ENCODE assay signal across 8 mouse cellular contexts in the genomic region with DNA sequence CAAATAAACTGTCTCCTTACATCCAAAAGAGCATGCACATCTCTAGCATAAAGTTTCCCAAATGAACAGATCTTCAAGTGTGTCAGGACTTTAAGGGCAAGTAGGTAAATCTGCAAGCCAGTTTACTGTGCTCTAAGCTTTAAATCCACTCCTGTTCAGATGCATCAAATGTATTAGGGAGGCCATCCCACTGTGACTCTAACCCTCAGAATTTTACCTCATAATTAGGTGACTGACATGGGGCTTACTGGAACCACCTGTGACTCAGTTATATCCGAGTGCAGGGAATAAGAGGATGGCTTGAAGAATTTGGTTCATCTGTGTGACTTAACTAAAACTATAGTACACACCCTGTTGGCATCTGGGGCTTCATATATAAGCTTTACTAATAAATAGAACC. TPM values are rescaled to one million over a fixed set of nuclear protein-coding genes. Genes with fewer than 3 reads are reported as not detected.
A peak's percentile ranks its signal among the peaks of the same experiment; 100 is the strongest.
DNase-seq lines count a peak whose midpoint lies in the region; ATAC-seq and TF ChIP-seq lines count a peak whose summit lies in the region.

No protein-coding gene starts in this region.

- no peaks in the 10 kb centered on the region for H3K9me3 ChIP-seq in lung, embryonic 14.5 days (ENCODE audit: low read depth, low read length)
- no peaks in the 10 kb centered on the region for H3K9me3 ChIP-seq in embryonic facial prominence, embryonic 13.5 days
- H3K9me3 ChIP-seq in intestine, postnatal 0 days (ENCODE audit: control insufficient read depth) = no peaks in the 10 kb centered on the region
- no peaks in the 10 kb centered on the region for H3K9me3 ChIP-seq in neural tube, embryonic 15.5 days (replicated peaks)

- peak overlapping the region; percentile 51 for H3K4me3 ChIP-seq in lung, embryonic 14.5 days (ENCODE audit: low read depth, low read length)
- peak overlapping the region; percentile 83 for H3K4me3 ChIP-seq in embryonic facial prominence, embryonic 13.5 days
- H3K4me3 ChIP-seq in intestine, postnatal 0 days (ENCODE audit: low read depth, low read length) = peak overlapping the region; percentile 88
- peak overlapping the region; percentile 75 for H3K4me3 ChIP-seq in neural tube, embryonic 15.5 days (replicated peaks)

- H3K9ac ChIP-seq in lung, embryonic 14.5 days = peak overlapping the region; percentile 67
- peak overlapping the region; percentile 93 for H3K9ac ChIP-seq in embryonic facial prominence, embryonic 13.5 days
- H3K9ac ChIP-seq in intestine, postnatal 0 days (ENCODE audit: low read depth, low read length) = peak overlapping the region; percentile 93; the same call in 1 of the 2 replicates
- peak overlapping the region; percentile 78 for H3K9ac ChIP-seq in neural tube, embryonic 15.5 days (replicated peaks)

- no peak for ATAC-seq in lung, embryonic 14.5 days (ENCODE audit: insufficient read depth)
- no peak for ATAC-seq in embryonic facial prominence, embryonic 13.5 days (ENCODE audit: insufficient number of reproducible peaks, insufficient read depth, low FRiP score, low TSS enrichment, low read depth)
- no peak for ATAC-seq in intestine, postnatal 0 days
- ATAC-seq in neural tube, embryonic 15.5 days (ENCODE audit: low FRiP score) = no peak

- no peaks in the 10 kb centered on the region for H3K27me3 ChIP-seq in lung, embryonic 14.5 days (ENCODE audit: insufficient read depth, low read length)
- no peaks in the 10 kb centered on the region for H3K27me3 ChIP-seq in embryonic facial prominence, embryonic 13.5 days
- H3K27me3 ChIP-seq in intestine, postnatal 0 days (replicated peaks; ENCODE audit: control insufficient read depth, insufficient read depth, low read length) = no peaks in the 10 kb centered on the region
- H3K27me3 ChIP-seq in neural tube, embryonic 15.5 days (replicated peaks) = no peaks in the 10 kb centered on the region

- peaks cover 40% of the 10 kb centered on the region for H3K36me3 ChIP-seq in lung, embryonic 14.5 days (ENCODE audit: insufficient read depth)
- peaks cover 37% of the 10 kb centered on the region for H3K36me3 ChIP-seq in embryonic facial prominence, embryonic 13.5 days
- peaks cover 26% of the 10 kb centered on the region for H3K36me3 ChIP-seq in intestine, postnatal 0 days (ENCODE audit: control insufficient read depth, insufficient read depth)
- peaks cover 27% of the 10 kb centered on the region for H3K36me3 ChIP-seq in neural tube, embryonic 15.5 days

- no peak for DNase-seq in lung, embryonic 14.5 days
- DNase-seq in lung, postnatal 10 days = no peak
- DNase-seq in right cerebral cortex, adult 18-20 months = no peak
- no peak for DNase-seq in left cerebral cortex, adult 18-20 months (ENCODE audit: low spot score in 2 of 2)
- DNase-seq in spleen, postnatal 14 days (ENCODE audit: low spot score in 2 of 2) = no peak

- TF ChIP-seq CTCF in lung, embryonic 14.5 days (IDR thresholded peaks at IDR 0.05; ENCODE audit: low read depth) = no peak
- TF ChIP-seq CTCF in intestine, postnatal 0 days (IDR thresholded peaks at IDR 0.05; ENCODE audit: low read depth) = no peak

- H3K4me2 ChIP-seq in lung, embryonic 14.5 days = peak overlapping the region; percentile 72
- peak overlapping the region; percentile 71 for H3K4me2 ChIP-seq in embryonic facial prominence, embryonic 13.5 days
- H3K4me2 ChIP-seq in intestine, postnatal 0 days (replicated peaks; ENCODE audit: low read depth) = peak overlapping the region; percentile 62
- H3K4me2 ChIP-seq in neural tube, embryonic 15.5 days = peak overlapping the region; percentile 63

- 19% methylated on average over 1 of the region's 1 CpGs for WGBS in lung, embryonic 14.5 days
- 20% methylated on average over 1 of the region's 1 CpGs for WGBS in embryonic facial prominence, embryonic 13.5 days
- WGBS in intestine, postnatal 0 days = 20% methylated on average over 1 of the region's 1 CpGs
- WGBS in neural tube, embryonic 15.5 days = 45% methylated on average over 1 of the region's 1 CpGs

- no peaks in the 10 kb centered on the region for H3K4me1 ChIP-seq in lung, embryonic 14.5 days (ENCODE audit: insufficient read depth)
- peaks cover 10% of the 10 kb centered on the region for H3K4me1 ChIP-seq in embryonic facial prominence, embryonic 13.5 days
- no peaks in the 10 kb centered on the region for H3K4me1 ChIP-seq in intestine, postnatal 0 days (replicated peaks; ENCODE audit: control insufficient read depth, insufficient read depth, low read length)
- H3K4me1 ChIP-seq in neural tube, embryonic 15.5 days = peaks cover 18% of the 10 kb centered on the region

- peak overlapping the region; percentile 100 for H3K27ac ChIP-seq in lung, embryonic 14.5 days (ENCODE audit: low read depth)
- H3K27ac ChIP-seq in embryonic facial prominence, embryonic 13.5 days = peak overlapping the region; percentile 100
- no peak overlapping the region for H3K27ac ChIP-seq in intestine, postnatal 0 days (ENCODE audit: low read depth, low read length)
- no peak overlapping the region for H3K27ac ChIP-seq in neural tube, embryonic 15.5 days (replicated peaks)

RNA-seq across cellular contexts. Expression of a gene that starts 0.5 kb away (rescaled TPM):
- 119 and 121 TPM in 2 replicates for polyA plus RNA-seq in lung, embryonic 14.5 days (2014; fragmentation: Nextera tagmentation; extraction: Ambion mirVana)
- polyA plus RNA-seq in embryonic facial prominence, embryonic 13.5 days (2015; fragmentation: Nextera tagmentation; extraction: Ambion mirVana) = 114 and 117 TPM in 2 replicates
- 129 and 142 TPM in 2 replicates for polyA plus RNA-seq in intestine, postnatal 0 days (2015; fragmentation: Nextera tagmentation; extraction: Ambion mirVana)
- polyA plus RNA-seq in neural tube, embryonic 15.5 days (2015; fragmentation: Nextera tagmentation; extraction: Ambion mirVana) = 60.0 and 75.9 TPM in 2 replicates
- 10 to 100 TPM; 44.4 to 44.6 TPM for total RNA-seq in left cerebral cortex, adult 18-20 months (2021)

RNA-seq across cellular contexts. Expression of a gene that starts 1.6 kb away (rescaled TPM):
- 45.9 and 47.6 TPM in 2 replicates for polyA plus RNA-seq in lung, embryonic 14.5 days (2014; fragmentation: Nextera tagmentation; extraction: Ambion mirVana)
- 43.8 and 48.7 TPM in 2 replicates for polyA plus RNA-seq in embryonic facial prominence, embryonic 13.5 days (2015; fragmentation: Nextera tagmentation; extraction: Ambion mirVana)
- polyA plus RNA-seq in intestine, postnatal 0 days (2015; fragmentation: Nextera tagmentation; extraction: Ambion mirVana) = 34.6 and 34.7 TPM in 2 replicates
- 20.4 and 22.6 TPM in 2 replicates for polyA plus RNA-seq in neural tube, embryonic 15.5 days (2015; fragmentation: Nextera tagmentation; extraction: Ambion mirVana)
- total RNA-seq in left cerebral cortex, adult 18-20 months (2021) = 10 to 100 TPM; 25.2 to 32.5 TPM

Comparison
In these comparisons a context has a peak if more than half of its experiments do, and no peak if none do; other contexts are left out.
1. H3K27ac ChIP-seq: peak in lung, embryonic 14.5 days (single experiment) and embryonic facial prominence, embryonic 13.5 days (single experiment); none in intestine, postnatal 0 days (single experiment) and neural tube, embryonic 15.5 days (single experiment).
2. Peak in every context shown above with its lines, with median percentiles within 50 percentile points of each other: H3K4me2 ChIP-seq, H3K4me3 ChIP-seq and H3K9ac ChIP-seq.